Mouse (Mus musculus) Muller cell, postnatal 12 days (primary cell): Measurements from ENCODE around the gene Msi2.

Experiments
- DNase-seq: peaks from one replicate; pipeline ENCODE4 v3.0.0-alpha.2; 2015; ENCODE audit errors: inconsistent ontology term

The Msi2 gene

DNA sequence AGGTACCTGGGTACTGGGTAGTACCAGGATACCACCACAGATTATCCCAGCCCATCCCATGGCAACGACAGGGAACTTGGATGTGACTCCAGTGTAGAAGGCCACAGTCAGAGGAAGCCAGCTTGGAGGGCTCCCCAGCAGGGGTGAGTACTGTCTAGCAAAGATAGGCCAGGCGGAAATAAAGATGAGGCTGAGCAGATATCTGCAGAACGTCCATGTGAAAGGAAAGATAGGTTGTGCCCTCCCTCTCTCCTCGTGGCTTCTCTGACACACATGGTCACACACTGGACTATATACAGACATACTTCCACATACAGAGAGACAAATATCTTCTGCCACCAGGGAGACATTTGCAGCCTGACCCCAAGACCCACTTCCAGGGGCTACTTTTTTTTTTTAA lies 350.8 kb downstream of the Msi2 start:
- DNase-seq, result no peak

- DNase-seq, result no peak
Measured at GRCm38 (mm10) chr11:88365914-88366540, 352.3 kb downstream of the Msi2 start.

- no peak for DNase-seq
Measured at GRCm38 (mm10) chr11:88364231-88364630, 354.1 kb downstream of the Msi2 start.

DNA sequence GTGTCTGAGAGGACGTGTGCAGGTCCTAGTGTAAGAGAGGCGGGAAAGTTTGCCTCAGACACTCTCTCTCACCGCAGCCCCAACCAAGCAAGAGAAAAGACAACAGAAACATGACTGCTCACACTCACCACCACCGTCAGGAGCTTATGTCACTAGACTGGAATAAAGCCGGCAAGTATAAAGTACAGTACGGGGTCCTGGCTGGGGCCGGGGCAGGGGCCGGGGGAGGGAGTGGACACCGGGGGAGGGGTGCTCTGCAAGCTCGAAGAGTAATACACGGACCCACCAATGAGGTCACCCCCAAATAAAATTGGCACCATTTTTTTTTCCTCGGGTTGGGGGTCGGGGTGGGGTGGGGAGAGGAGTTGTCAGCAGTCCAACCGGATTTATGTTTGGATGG lies 354.8 kb downstream of the Msi2 start:
- DNase-seq, result no peak

DNA sequence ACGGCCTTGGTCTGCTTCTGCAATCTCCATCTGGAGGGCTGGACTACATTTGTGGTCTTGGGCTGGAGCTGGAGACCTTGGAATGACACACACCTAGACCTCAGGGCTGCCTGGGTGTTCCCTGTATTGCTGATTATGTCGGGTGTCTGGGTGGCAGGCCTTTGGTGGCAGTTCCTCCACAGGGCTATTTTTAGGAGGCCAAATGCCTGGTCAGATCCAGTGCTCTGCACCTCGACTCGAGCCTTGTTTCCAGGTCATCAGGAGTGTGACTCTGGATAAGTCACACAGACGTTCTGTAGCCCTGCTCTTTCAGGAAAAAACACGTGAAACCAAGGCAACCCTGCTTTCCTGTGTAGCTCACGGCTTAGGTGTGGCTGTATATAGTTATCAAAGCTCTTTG lies 358.6 kb downstream of the Msi2 start:
- no peak for DNase-seq

- DNase-seq, result no peak
Measured at GRCm38 (mm10) chr11:88357325-88357724, 361.0 kb downstream of the Msi2 start.

DNA sequence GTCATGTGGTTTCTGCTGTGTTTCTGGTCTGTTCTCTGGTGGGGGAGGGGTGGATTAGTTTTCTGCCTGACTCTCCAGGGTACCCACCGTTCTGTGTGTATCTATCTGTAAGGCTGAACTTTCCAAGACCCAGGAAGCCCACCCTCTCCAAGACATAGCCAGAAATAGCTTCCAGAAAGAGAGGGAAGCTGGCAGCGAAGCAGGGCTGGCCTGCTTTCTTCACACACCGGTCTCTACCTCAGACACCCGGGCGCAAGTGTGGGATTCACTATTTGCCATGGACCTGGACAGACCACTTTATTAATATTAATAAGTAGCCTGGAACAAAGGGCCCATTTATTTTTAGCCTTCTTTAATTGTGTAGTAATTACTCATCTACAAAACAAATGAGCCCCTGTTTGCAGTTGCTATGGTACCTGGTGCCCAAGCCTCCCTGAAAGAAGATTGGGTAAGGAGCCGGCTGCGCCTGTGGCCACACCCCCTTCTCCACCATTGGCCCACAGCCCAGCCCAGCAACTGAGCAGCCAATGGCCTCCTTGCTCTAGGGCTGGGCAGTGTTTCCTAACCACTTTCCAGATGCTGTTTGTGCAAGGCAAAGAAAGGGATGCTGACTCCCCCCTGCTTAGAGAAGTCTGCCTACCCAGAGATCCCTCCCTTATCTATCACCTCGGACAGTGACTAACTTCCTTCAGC lies 361.6 kb downstream of the Msi2 start:
- DNase-seq, result peak; percentile 96

GRCm38 (mm10) chr11:88356016-88356415 lies 362.3 kb downstream of the Msi2 start:
- no peak for DNase-seq

- DNase-seq, result no peak
Measured at GRCm38 (mm10) chr11:88354771-88355170, 363.5 kb downstream of the Msi2 start.

- peak; percentile 65 for DNase-seq
Measured at GRCm38 (mm10) chr11:88351722-88352473, 366.4 kb downstream of the Msi2 start.

- DNase-seq, result peak; percentile 48
Measured at GRCm38 (mm10) chr11:88348690-88349089, 369.6 kb downstream of the Msi2 start.

DNA sequence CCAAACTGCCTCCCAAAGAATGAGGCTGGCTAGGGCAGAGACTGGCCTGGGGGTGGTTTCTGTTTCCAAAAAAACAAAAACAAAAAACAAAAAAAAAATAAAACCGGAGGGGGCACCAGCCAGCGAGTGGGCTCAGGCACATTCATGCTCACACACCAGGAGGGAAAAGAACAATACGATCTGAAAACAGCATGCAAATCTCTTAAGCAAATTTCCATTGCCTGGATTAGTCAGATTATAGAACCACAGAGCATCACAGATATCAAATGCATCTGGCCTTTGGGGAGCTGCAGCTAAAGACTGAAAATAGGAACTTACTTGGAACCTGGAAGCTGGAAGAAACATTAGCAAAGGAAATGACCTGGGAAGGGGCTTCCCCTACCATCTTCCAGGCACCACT lies 370.3 kb downstream of the Msi2 start:
- no peak for DNase-seq

GRCm38 (mm10) chr11:88346066-88346465 lies 372.2 kb downstream of the Msi2 start:
- no peak for DNase-seq

- DNase-seq, result no peak
Measured at GRCm38 (mm10) chr11:88337926-88338325, 380.4 kb downstream of the Msi2 start.

GRCm38 (mm10) chr11:88334893-88335292 lies 383.4 kb downstream of the Msi2 start:
- no peak for DNase-seq

DNA sequence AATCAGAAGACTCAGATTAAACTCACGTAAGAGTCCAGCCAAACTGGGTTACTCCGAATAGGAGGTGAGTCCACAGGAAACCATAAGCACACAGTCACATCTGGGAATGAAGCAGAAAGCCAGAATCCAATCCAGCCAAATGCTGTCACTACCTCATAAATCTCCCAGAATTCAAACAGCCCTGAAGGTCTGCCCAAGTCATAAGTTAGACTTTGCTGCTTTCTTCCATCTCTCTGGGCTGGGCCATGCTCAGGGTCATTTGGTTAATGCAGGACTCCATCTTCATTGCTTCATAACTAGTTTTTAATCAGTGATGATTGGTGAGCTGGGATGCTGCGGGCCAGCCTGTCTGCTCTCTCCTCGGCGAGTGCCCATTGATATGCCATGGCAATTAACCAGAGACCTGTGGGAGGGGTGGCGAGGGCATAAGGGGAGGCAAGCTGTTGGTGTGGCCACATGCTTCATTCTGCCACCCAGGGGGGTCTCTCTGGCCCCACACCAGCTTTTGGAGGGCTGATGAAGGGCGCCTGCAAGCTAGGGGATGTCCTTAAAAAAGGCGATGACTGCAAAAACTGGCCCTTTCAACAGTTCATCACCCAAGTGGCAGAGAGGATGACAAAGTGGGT lies 385.9 kb downstream of the Msi2 start:
- DNase-seq, result no peak

- no peak for DNase-seq
Measured at GRCm38 (mm10) chr11:88331722-88332121, 386.6 kb downstream of the Msi2 start.

GRCm38 (mm10) chr11:88330799-88331198 lies 387.5 kb downstream of the Msi2 start:
- DNase-seq, result peak; percentile 36

DNA sequence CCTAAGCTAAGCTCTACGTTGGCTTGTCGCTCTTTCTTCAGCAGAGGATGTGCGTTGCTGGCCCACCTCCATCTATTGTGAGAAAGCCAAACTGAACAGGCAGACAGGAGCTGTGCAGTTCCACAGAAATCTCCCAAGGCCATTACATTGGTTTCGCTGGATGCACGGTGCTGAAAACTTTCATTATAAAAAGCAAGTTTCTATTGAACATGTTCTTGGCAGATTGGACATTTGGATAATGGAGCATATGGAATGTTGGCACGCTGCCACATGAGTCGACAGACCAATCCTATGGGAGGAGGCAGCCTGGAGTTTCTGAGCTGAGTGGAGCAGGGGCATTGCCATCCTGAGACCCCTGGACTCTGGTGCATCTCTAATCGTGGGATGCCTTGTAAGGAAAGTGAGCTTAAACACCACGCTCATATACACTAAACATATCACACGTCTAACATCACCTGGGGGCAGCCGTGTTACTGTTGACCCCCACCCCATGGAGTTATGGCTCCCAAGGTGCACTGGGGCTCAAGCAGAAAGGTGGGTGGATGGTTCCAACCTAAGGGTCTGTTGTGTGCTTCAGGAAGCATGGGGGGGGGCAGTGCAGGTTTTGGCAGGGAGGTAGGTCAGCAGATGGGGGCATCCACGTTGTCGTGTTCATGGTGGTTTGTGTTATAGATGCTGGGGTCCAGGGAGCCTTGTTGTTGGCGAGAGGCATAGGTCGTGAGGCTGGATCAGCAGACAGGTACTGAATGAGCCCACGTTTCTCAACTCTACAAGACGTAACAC lies 389.3 kb downstream of the Msi2 start:
- DNase-seq, result peak; percentile 17

DNA sequence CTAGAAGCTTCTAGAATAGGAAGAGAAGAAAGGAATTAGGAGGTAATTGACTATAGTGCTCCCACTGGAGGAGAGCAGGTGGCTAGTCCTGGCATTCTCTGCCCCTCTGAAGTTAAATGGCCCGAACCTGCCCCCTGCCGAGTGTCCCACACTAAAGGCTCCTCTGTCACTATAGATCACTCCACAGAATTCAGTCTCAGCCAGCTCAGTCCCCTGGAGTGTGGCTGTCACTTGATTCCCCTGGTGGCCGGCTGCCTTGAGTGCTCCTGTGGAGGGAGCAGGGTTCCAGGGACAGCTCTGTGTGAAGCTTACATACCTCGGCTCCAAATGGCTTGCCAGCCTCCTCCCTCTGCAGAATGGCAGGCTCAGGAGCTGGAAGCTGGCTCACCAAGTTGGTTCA lies 391.3 kb downstream of the Msi2 start:
- peak; percentile 53 for DNase-seq

DNA sequence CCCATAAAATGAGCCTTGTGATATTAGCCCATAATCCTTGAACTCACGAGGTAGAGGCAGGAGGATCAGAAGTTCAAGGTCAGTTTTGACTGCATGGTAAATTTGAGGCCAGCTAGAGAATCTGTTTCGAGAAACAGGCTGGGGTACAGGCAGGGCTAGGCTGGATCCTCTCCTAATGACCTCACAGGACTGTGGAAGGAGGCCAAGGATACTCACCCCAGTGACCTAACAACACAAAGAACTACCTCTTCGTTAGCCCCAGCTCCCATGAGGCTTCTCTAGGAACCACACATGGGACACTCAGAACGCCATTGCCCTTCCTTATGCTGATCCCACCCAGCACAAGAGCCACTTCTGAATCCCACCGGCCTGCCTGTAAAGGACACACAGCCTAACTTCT lies 399.5 kb downstream of the Msi2 start:
- no peak for DNase-seq

DNA sequence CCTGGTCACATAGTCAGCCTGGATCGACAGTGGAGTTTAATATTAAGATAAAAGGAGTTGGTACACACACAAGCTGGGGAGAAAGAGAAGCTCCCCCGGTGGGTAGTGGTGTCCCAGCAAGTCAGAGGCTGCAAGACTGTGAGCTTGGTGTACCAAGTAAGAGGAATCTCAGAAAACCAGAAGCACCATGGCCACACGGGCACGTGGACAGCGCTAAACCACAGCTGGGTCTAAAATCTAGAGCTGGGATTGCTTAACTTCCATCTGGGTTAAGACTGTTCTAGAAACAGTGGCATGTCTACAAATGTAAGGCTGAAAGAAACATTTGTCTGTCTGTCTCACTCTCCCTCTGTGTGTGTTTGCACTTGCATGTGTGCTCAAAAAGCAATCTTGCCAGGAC lies 402.9 kb downstream of the Msi2 start:
- DNase-seq, result no peak
